Mouse (Mus musculus) neural tube, embryonic 13.5 days (tissue): ENCODE results near the gene Pih1h3b. TPM values are rescaled to one million over a fixed set of nuclear protein-coding genes. Genes with fewer than 3 reads are reported as not detected.

Experiments used
- ATAC-seq: fragments of 200-750 bp; cut with Nextera tagmentation; 2 replicates; pipeline ENCODE4 v1.8.0; 2017; ENCODE audit warnings: low read depth, mild to moderate bottlenecking, moderate TSS enrichment, moderate library complexity
- H3K27ac ChIP-seq: fragments of 300-500 bp; sonication (generic); replicated peaks from 2 replicates; pipeline ENCODE4 v1.5.1; 2015; ENCODE audit warnings: moderate library complexity, mild to moderate bottlenecking, inconsistent platforms
- H3K27me3 ChIP-seq: fragments of 300-500 bp; sonication (generic); 2 replicates; pipeline ENCODE4 v1.6.1; 2015; ENCODE audit warnings: mild to moderate bottlenecking, inconsistent platforms
- H3K36me3 ChIP-seq: fragments of 300-500 bp; sonication (generic); 2 replicates; pipeline ENCODE4 v1.6.1; 2015; ENCODE audit warnings: mild to moderate bottlenecking, inconsistent platforms
- H3K4me1 ChIP-seq: fragments of 300-500 bp; sonication (generic); replicated peaks from 2 replicates; pipeline ENCODE4 v1.6.1; 2015; ENCODE audit warnings: inconsistent platforms
- H3K4me2 ChIP-seq: fragments of 300-500 bp; sonication (generic); 2 replicates; pipeline ENCODE4 v1.6.1; 2015; ENCODE audit warnings: inconsistent platforms, mild to moderate bottlenecking, moderate library complexity
- H3K4me3 ChIP-seq: fragments of 300-500 bp; sonication (generic); 2 replicates; pipeline ENCODE4 v1.5.1; 2015; ENCODE audit warnings: mild to moderate bottlenecking, inconsistent platforms
- H3K9ac ChIP-seq: fragments of 300-500 bp; sonication (generic); 2 replicates; pipeline ENCODE4 v1.6.1; 2015; ENCODE audit warnings: moderate library complexity, mild to moderate bottlenecking, inconsistent platforms
- H3K9me3 ChIP-seq: fragments of 300-500 bp; sonication (generic); 2 replicates; pipeline ENCODE4 v1.6.1; 2016; ENCODE audit warnings: inconsistent platforms
- WGBS: fragments of 180-500 bp; shearing (Covaris S2); methylation state at CpG from one replicate; pipeline ENCODE4 v1.1.7; 2015; 5-methylcytosine and 5-hydroxymethylcytosine counted together
- polyA plus RNA-seq: library from polyadenylated mRNA; unstranded; fragments of >200 nt; fragmentation: Nextera tagmentation; extraction: Ambion mirVana; gene quantifications from 2 replicates; pipeline ENCODE4 v1.2.1, GENCODE M21; 2015

The Pih1h3b gene
- polyA plus RNA-seq, result not detected in 2 replicates

DNA sequence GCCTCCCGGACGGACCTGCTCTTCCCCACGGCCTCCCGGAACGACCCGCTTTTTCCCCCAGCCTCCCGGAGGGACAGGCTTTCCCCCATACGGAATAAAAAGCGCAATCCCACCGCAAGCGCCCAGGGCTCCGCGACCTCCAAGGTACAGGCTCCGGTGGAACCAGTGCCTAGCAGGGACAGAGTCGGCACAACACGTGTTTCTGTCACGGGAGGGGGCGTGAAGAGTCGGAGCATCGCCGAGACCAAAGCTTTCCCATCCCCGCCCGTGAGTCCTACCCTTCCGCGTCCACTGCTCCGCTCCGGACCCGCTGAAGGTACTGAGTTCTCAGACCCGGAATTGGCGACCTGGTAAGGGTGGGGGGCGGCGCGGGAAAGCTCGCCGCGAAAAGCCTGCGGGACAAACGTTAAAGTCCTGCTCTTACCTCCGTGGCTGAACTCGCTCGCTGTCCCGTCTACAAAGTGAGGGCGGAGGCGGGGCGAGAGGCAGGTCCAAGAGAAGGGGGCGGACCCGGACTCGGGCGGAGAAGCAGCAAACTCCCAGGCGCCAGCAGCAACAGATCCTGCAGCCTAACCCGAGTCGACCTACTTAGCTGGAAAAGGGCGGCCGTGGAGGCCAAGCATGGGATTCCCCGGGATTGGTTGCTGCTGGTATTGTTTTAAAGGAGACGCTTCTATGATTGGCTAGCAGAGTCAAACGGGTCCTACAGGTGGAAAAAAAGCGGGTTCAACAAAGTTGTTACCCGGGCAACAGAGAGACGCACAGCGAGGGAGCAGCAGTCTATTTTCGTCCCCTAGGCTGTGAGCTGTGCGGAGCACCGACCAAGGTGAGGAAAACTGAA is at the start of gene Pih1h3b, which contains the start of gene Nup62cl:
Gene Pih1h3b (plus strand): TSS at position 745 of the 841 bp plus-strand sequence.
Gene Nup62cl (minus strand): TSS at position 578 of the 841 bp plus-strand sequence.
- H3K4me1 ChIP-seq, result no peaks in the 10 kb centered on the region
- WGBS, result 25% methylated on average over 62 of the region's 64 CpGs
- peak within 1 kb of the TSS; percentile 38 for H3K4me3 ChIP-seq
- no peaks in the 10 kb centered on the region for H3K36me3 ChIP-seq
- no peak within 1 kb of the TSS for H3K27ac ChIP-seq
- peak within 1 kb of the TSS; percentile 56 for H3K4me2 ChIP-seq
- H3K27me3 ChIP-seq, result peaks cover 37% of the 10 kb centered on the region
- ATAC-seq, result peak; percentile 71
- no peak within 1 kb of the TSS for H3K9ac ChIP-seq
- H3K9me3 ChIP-seq, result 0 out of 2 replicates have a peak, but pooled peaks cover 7% of the 10 kb centered on the region

DNA sequence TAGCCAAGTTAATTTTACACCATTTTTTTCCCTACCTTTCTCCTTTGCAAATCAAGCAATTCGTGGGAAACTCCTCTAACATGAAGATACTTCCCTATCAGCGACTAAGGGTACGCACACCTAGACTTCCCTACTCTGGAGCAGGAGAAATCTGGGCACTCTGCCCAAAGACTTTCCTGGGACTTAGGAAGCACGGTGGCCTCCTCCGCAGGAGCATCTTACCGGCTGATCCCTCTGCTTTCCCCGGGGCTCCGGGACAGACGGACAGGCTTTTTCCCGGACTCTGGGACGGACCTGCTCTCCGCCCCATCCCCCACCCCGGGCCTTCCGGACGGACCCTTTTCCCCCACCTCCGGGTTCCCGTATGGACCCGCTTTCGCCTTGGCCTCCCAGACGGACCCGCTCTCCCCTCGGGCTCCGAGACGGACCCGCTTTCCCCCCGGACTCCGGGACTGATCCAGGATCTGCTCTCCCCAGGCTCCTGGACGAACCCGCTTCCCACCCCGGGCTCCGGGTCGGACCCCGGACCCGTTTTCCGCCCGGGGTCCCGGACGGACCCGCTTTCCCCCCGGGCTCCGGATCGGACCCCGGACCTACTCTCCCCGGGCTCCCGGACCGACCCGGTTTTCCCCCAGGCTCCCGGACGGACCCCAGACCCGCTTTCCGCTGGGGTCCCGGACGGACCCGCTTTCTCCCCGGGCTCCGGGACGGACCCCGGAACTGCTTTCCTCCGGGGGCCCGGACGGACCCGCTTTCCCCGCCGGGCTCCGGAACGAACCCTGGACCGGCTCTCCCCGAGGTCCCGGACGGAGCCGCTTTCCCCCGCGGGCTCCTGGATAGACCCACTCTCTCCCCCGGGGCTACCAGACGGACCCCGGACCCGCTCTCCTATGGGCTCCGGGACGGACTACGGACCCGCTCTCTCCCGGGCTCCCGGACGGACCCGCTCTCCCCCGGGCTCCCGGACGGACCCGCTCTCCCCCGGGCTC is 1.5 kb upstream of the Pih1h3b start:
- H3K4me3 ChIP-seq, result peak overlapping the region; percentile 38
- WGBS, result 18% methylated on average over 69 of the region's 90 CpGs
- H3K36me3 ChIP-seq, result no peaks in the 10 kb centered on the region
- H3K4me2 ChIP-seq, result peak overlapping the region; percentile 56
- no peak overlapping the region for H3K9ac ChIP-seq
- peaks cover 47% of the 10 kb centered on the region for H3K27me3 ChIP-seq
- no peak for ATAC-seq
- H3K9me3 ChIP-seq, result 0 out of 2 replicates have a peak, but pooled peaks cover 7% of the 10 kb centered on the region
- H3K27ac ChIP-seq, result no peak overlapping the region
- H3K4me1 ChIP-seq, result no peaks in the 10 kb centered on the region

DNA sequence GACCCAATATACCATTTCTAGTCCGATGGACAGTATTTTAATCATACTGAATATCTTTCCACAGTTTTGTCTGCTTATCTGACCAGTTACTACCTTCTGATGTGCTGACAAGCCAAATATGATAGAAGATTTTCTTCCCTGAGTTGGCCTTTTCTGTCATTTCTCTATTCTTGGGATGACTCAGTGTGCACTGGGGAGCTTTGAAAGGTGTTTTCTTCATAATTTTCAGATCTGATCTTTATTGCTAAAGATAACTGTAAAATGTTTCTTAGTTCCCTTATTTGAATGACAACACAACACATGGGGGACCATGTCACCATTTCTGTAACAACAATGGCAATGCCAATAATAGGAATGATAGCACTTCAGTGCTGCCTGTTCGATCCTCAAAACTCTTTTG is 19.9 kb downstream of the Pih1h3b start:
- Histone ChIP-seq H3K4me2 (no peak overlapping the region), H3K4me1 (no peaks in the 10 kb centered on the region), H3K9me3 (no peaks in the 10 kb centered on the region), H3K36me3 (no peaks in the 10 kb centered on the region), H3K27ac (no peak overlapping the region), H3K9ac (no peak overlapping the region), H3K27me3 (peaks cover 7% of the 10 kb centered on the region), H3K4me3 (no peak overlapping the region)
- WGBS, result 95% methylated on average over 2 of the region's 2 CpGs
- ATAC-seq, result no peak

DNA sequence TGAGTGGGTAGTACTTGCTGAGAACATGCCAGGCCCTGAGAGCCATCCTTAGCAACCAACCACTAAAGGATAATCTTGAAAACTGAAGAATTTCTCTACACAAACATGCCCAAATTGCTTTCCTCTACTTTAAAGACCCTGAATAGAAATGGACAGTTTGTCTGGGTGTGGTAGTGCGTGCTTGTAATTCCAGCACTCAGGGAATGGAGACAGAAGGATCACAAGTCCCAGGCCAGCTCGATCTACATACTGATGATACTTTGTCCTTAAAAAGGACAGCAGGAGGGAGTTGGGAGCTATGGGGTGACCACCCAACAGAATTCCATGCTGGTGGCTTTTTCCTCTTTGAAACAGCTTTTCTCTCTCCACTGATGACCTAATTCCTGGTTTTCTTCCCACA is 31.4 kb downstream of the Pih1h3b start:
- Histone ChIP-seq H3K36me3 (no peaks in the 10 kb centered on the region), H3K4me1 (no peaks in the 10 kb centered on the region), H3K9me3 (no peaks in the 10 kb centered on the region), H3K9ac (no peak overlapping the region), H3K27me3 (peaks cover 17% of the 10 kb centered on the region), H3K27ac (no peak overlapping the region), H3K4me3 (no peak overlapping the region), H3K4me2 (no peak overlapping the region)
- 84% methylated on average over 2 of the region's 2 CpGs for WGBS
- no peak for ATAC-seq

Other genes starting within 250 kb of the Pih1h3b start
- gene Morc4, start 191.2 kb upstream of the Pih1h3b start, polyA plus RNA-seq, result 4.9 and 5.1 TPM in 2 replicates
- 5.7 and 5.8 TPM in 2 replicates for gene Rbm41, start 64.3 kb upstream of the Pih1h3b start, polyA plus RNA-seq
- gene Nup62cl, start 167 bp upstream of the Pih1h3b start, polyA plus RNA-seq, result 0.74 and 1.2 TPM in 2 replicates